Mouse (Mus musculus) MEL (cell line): ENCODE data around the gene Gramd2. TPM values are rescaled to one million over a fixed set of nuclear protein-coding genes. Genes with fewer than 3 reads are reported as not detected.

ENCODE experiments used
- DNase-seq: peaks from one replicate; pipeline ENCODE4 v3.0.0; 2011; ENCODE audit warnings: low read depth, low spot score
- H3K27ac ChIP-seq: 2 replicates; pipeline ENCODE4 v1.5.1; 2012; ENCODE audit warnings: low read depth, mild to moderate bottlenecking, control low read depth, low read length, moderate library complexity; ENCODE audit not compliant: control insufficient read depth
- H3K27me3 ChIP-seq, 2 experiments: fragments of 150-350 bp in 1 of 2; sonication (generic) in 1 of 2; 2 replicates each; pipeline ENCODE4 v1.6.1; 2012; ENCODE audit warnings: low read length in 2 of 2, mild to moderate bottlenecking in 2 of 2, improper control_type of control experiment in 1 of 2, moderate library complexity in 1 of 2; ENCODE audit not compliant: insufficient read depth in 2 of 2, control insufficient read depth in 1 of 2
- H3K36me3 ChIP-seq, 2 experiments: 2 replicates each; pipeline ENCODE4 v1.6.1; 2012 to 2014; ENCODE audit warnings: low read length in 2 of 2, improper control_type of control experiment in 1 of 2, inconsistent platforms in 1 of 2, mild to moderate bottlenecking in 1 of 2; ENCODE audit not compliant: insufficient read depth in 2 of 2, control insufficient read depth in 1 of 2
- H3K4me1 ChIP-seq, 2 experiments: fragments of 150-350 bp in 1 of 2; sonication (generic) in 1 of 2; 2 replicates each; pipeline ENCODE4 v1.6.1; 2012; ENCODE audit warnings: low read length in 2 of 2, improper control_type of control experiment in 1 of 2, mild to moderate bottlenecking in 1 of 2; ENCODE audit not compliant: insufficient read depth in 2 of 2, control insufficient read depth in 1 of 2
- H3K4me3 ChIP-seq, 2 experiments: fragments of 150-350 bp in 1 of 2; sonication (generic) in 1 of 2; 2 replicates each; pipeline ENCODE4 v1.5.1; 2012; ENCODE audit warnings: low read depth in 2 of 2, low read length in 2 of 2, mild to moderate bottlenecking in 2 of 2, moderate library complexity in 2 of 2, control low read depth in 1 of 2, improper control_type of control experiment in 1 of 2; ENCODE audit not compliant: control insufficient read depth in 1 of 2, insufficient read depth in 1 of 2
- H3K79me2 ChIP-seq: 2 replicates; pipeline ENCODE4 v1.6.1; 2012; ENCODE audit warnings: mild to moderate bottlenecking, low read length, moderate library complexity; ENCODE audit not compliant: control insufficient read depth, poor library complexity, insufficient read depth
- H3K9ac ChIP-seq: 2 replicates; pipeline ENCODE4 v1.6.1; 2012; ENCODE audit warnings: low read depth, mild to moderate bottlenecking, control low read depth, low read length, moderate library complexity; ENCODE audit not compliant: control insufficient read depth, poor library complexity, severe bottlenecking
- H3K9me3 ChIP-seq: fragments of 150-350 bp; sonication (generic); replicated peaks from 2 replicates; pipeline ENCODE4 v1.6.1; 2012; ENCODE audit warnings: mild to moderate bottlenecking, low read length, improper control_type of control experiment, moderate library complexity; ENCODE audit not compliant: insufficient read depth
- CHD1 ChIP-seq: IDR thresholded peaks from 2 replicates; pipeline ENCODE4 v1.6.1; 2012; ENCODE audit warnings: low read depth, mild to moderate bottlenecking, inconsistent platforms, low read length, improper control_type of control experiment
- CHD2 ChIP-seq: IDR thresholded peaks from 2 replicates; pipeline ENCODE4 v1.6.1; 2011; ENCODE audit warnings: low read length, improper control_type of control experiment
- E2F4 ChIP-seq: IDR thresholded peaks from 2 replicates; pipeline ENCODE4 v1.6.1; 2011; ENCODE audit warnings: low read depth, low read length, improper control_type of control experiment, borderline replicate concordance
- EP300 ChIP-seq, 2 experiments: IDR thresholded peaks; 2 replicates each; pipeline ENCODE4 v1.6.1; 2011; ENCODE audit warnings: improper control_type of control experiment in 2 of 2, low read length in 2 of 2, low read depth in 1 of 2, mild to moderate bottlenecking in 1 of 2
- ETS1 ChIP-seq: IDR thresholded peaks from 2 replicates; pipeline ENCODE4 v1.6.1; 2012; ENCODE audit warnings: low read depth, mild to moderate bottlenecking, inconsistent platforms, low read length, improper control_type of control experiment, moderate library complexity
- GATA1 ChIP-seq: IDR thresholded peaks from 2 replicates; pipeline ENCODE4 v1.6.1; 2011; ENCODE audit warnings: low read depth, low read length, improper control_type of control experiment
- HCFC1 ChIP-seq: IDR thresholded peaks from 2 replicates; pipeline ENCODE4 v1.6.1; 2012; ENCODE audit warnings: low read depth, mild to moderate bottlenecking, inconsistent platforms, low read length, improper control_type of control experiment, moderate library complexity
- JUND ChIP-seq: IDR thresholded peaks from 2 replicates; pipeline ENCODE4 v1.6.1; 2011; ENCODE audit warnings: low read depth, mild to moderate bottlenecking, improper control_type of control experiment, low read length
- KAT2A ChIP-seq: conservative IDR thresholded peaks from 2 replicates; pipeline ENCODE4 v1.6.1; 2012; ENCODE audit warnings: low read depth, low read length, improper control_type of control experiment, inconsistent platforms
- MAFK ChIP-seq: IDR thresholded peaks from 2 replicates; pipeline ENCODE4 v1.6.1; 2011; ENCODE audit warnings: low read depth, mild to moderate bottlenecking, low read length, improper control_type of control experiment, borderline replicate concordance
- MAX ChIP-seq: IDR thresholded peaks from 2 replicates; pipeline ENCODE4 v1.6.1; 2011; ENCODE audit warnings: low read length, improper control_type of control experiment
- MXI1 ChIP-seq: IDR thresholded peaks from 2 replicates; pipeline ENCODE4 v1.6.1; 2011; ENCODE audit warnings: mild to moderate bottlenecking, low read depth, low read length, improper control_type of control experiment
- MYB ChIP-seq: IDR thresholded peaks from 2 replicates; pipeline ENCODE4 v1.6.1; 2011; ENCODE audit warnings: mild to moderate bottlenecking, low read depth, low read length, improper control_type of control experiment
- MYC ChIP-seq: IDR thresholded peaks from 2 replicates; pipeline ENCODE4 v1.6.1; 2011; ENCODE audit warnings: low read depth, mild to moderate bottlenecking, low read length, improper control_type of control experiment, moderate library complexity
- NELFE ChIP-seq: IDR thresholded peaks from 2 replicates; pipeline ENCODE4 v1.6.1; 2011; ENCODE audit warnings: low read depth, low read length, improper control_type of control experiment
- NRF1 ChIP-seq: IDR thresholded peaks from 2 replicates; pipeline ENCODE4 v1.6.1; 2014; ENCODE audit warnings: low read depth, mild to moderate bottlenecking, inconsistent platforms, low read length, improper control_type of control experiment, moderate library complexity; ENCODE audit not compliant: poor library complexity, insufficient read depth, severe bottlenecking
- RAD21 ChIP-seq: IDR thresholded peaks from 2 replicates; pipeline ENCODE4 v1.6.1; 2011; ENCODE audit warnings: mild to moderate bottlenecking, low read depth, low read length, improper control_type of control experiment
- RCOR1 ChIP-seq: IDR thresholded peaks from 2 replicates; pipeline ENCODE4 v1.6.1; 2012; ENCODE audit warnings: low read depth, mild to moderate bottlenecking, inconsistent platforms, low read length, improper control_type of control experiment
- SIN3A ChIP-seq: IDR thresholded peaks from 2 replicates; pipeline ENCODE4 v1.6.1; 2012; ENCODE audit warnings: low read length, improper control_type of control experiment, inconsistent platforms
- SMC3 ChIP-seq: IDR thresholded peaks from 2 replicates; pipeline ENCODE4 v1.6.1; 2011; ENCODE audit warnings: low read depth, low read length, improper control_type of control experiment
- TAL1 ChIP-seq: IDR thresholded peaks from 2 replicates; pipeline ENCODE4 v1.6.1; 2012; ENCODE audit warnings: mild to moderate bottlenecking, inconsistent platforms, low read length, moderate library complexity, mixed read lengths
- TBP ChIP-seq: IDR thresholded peaks from 2 replicates; pipeline ENCODE4 v1.8.0; 2011; ENCODE audit warnings: low read depth, low read length, improper control_type of control experiment
- TCF12 ChIP-seq: IDR thresholded peaks from 2 replicates; pipeline ENCODE4 v1.6.1; 2014; ENCODE audit warnings: low read depth, mild to moderate bottlenecking, inconsistent platforms, low read length, improper control_type of control experiment, moderate library complexity
- UBTF ChIP-seq: IDR thresholded peaks from 2 replicates; pipeline ENCODE4 v1.6.1; 2012; ENCODE audit warnings: low read depth, mild to moderate bottlenecking, inconsistent platforms, low read length, improper control_type of control experiment, moderate library complexity, borderline replicate concordance; ENCODE audit not compliant: insufficient read depth
- USF1 ChIP-seq: IDR thresholded peaks from 2 replicates; pipeline ENCODE4 v1.6.1; 2014; ENCODE audit warnings: low read depth, mild to moderate bottlenecking, inconsistent platforms, low read length, improper control_type of control experiment, moderate library complexity
- USF2 ChIP-seq, 2 experiments: IDR thresholded peaks; 2 replicates each; pipeline ENCODE4 v1.6.1; 2011 to 2012; ENCODE audit warnings: improper control_type of control experiment in 2 of 2, low read length in 2 of 2, borderline replicate concordance in 1 of 2, inconsistent platforms in 1 of 2, low read depth in 1 of 2, mild to moderate bottlenecking in 1 of 2; ENCODE audit not compliant: insufficient read depth in 1 of 2
- polyA plus RNA-seq, 2 experiments: library from polyadenylated mRNA; stranded (reverse) in 1 of 2; unstranded in 1 of 2; fragments of >175 nt in 1 of 2; fragments of >200 nt in 1 of 2; gene quantifications; 2 replicates each; pipeline versions ENCODE4 v1.2.1 to v1.2.4; 2012; ENCODE audit warnings: low replicate concordance in 2 of 2, low read depth in 1 of 2; ENCODE audit not compliant: insufficient read length in 2 of 2, insufficient read depth in 1 of 2, missing spikeins in 1 of 2
- total RNA-seq: library from RNA; depleted of rRNA; stranded (reverse); fragments of 300-350 nt; gene quantifications from 2 replicates; pipeline ENCODE4 v1.2.3, GENCODE M21; 2012

The Gramd2 gene
- total and polyA plus RNA-seq, 3 experiments, result 0.04 TPM; not detected in 2

DNA sequence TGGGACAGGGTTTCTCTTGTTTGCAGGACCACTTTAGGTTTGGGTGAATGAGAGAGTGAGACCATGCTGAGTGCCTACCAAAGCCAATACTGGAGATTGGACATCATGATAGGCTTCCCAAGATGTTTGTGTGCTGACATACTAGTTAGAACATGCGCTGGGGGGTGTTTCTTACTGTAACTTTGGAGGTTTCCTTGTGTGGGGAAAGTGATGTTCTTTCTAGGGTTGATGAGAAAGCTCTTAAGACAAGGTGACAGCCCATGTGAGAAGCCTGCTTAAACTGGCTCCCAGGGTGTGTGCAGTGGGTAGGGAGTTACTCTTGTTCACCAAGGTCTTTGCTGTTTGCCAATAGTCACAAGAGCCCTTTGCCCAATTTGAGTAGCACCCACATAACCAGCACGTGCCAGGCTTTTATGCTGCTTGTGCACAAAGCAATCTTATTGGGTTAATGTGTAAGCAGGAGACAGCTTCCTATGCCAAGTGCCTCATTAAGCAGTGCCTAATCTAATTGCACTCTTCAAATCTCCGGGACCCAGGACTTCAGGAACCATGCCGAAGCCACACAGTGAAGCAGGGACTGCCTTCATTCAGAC lies 15.2 kb upstream of the Gramd2 start:
- Histone ChIP-seq H3K79me2 (peaks cover 41% of the 10 kb centered on the region), H3K4me3 (no peak overlapping the region), H3K9ac (no peak overlapping the region), H3K27me3 (no peaks in the 10 kb centered on the region)
- no peak for TF ChIP-seq RAD21
- TF ChIP-seq NRF1, result no peak
- TF ChIP-seq SMC3, result no peak
- no peak for TF ChIP-seq EP300 (IDR thresholded peaks at IDR 0.05; ENCODE audit: low read depth in 1 of 2, low read length in 2 of 2)
- no peak for TF ChIP-seq KAT2A
- no peak for TF ChIP-seq TCF12
- no peak for TF ChIP-seq UBTF
- no peak for TF ChIP-seq USF2 (IDR thresholded peaks at IDR 0.05; ENCODE audit: borderline replicate concordance in 1 of 2, insufficient read depth in 1 of 2, low read depth in 1 of 2, low read length in 2 of 2)
- TF ChIP-seq TAL1, result no peak
- TF ChIP-seq E2F4, result no peak
- TF ChIP-seq GATA1, result no peak
- TF ChIP-seq HCFC1, result no peak
- no peak for TF ChIP-seq MYC
- TF ChIP-seq CHD1, result no peak
- TF ChIP-seq MXI1, result no peak
- no peak for TF ChIP-seq MYB
- no peak for TF ChIP-seq MAX
- TF ChIP-seq SIN3A, result no peak
- TF ChIP-seq MAFK, result no peak
- TF ChIP-seq, all 39 proteins: peak for 0
- Histone ChIP-seq H3K36me3 (peaks cover 22 to 40% of the 10 kb centered on the region in 2 experiments), H3K4me1 (peaks cover 0 to 27% of the 10 kb centered on the region in 2 experiments; a peak in 3 of 4 replicates), H3K27ac (no peak overlapping the region), H3K9me3 (no peaks in the 10 kb centered on the region)
- DNase-seq, result peak; percentile 16

DNA sequence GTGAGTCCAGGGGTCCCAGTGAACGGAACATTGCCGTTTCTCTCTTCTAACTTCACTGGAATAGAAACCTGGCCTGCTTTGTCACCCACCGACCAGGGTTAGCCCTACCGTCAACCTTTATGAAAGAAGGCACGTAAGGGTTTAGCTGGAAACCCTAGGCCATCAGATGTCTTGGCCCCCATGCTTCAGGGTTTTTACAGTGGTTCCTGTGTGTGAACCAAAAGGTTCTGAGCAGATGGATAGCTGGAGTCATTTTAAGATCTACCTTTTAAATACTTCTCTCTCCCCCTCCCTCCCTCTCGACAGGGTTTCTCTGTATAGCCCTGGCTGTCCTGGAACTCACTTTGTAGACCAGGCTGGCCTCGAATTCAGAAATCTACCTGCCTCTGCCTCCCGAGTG lies 13.9 kb upstream of the Gramd2 start:
- peaks cover 25 to 30% of the 10 kb centered on the region in 2 experiments for H3K36me3 ChIP-seq
- peaks cover 0 to 19% of the 10 kb centered on the region in 2 experiments; a peak in 3 of 4 replicates for H3K4me1 ChIP-seq
- DNase-seq, result no peak
- peaks cover 29% of the 10 kb centered on the region for H3K79me2 ChIP-seq
- no peak overlapping the region for H3K9ac ChIP-seq
- H3K4me3 ChIP-seq, result no peak overlapping the region
- H3K27me3 ChIP-seq, result no peaks in the 10 kb centered on the region
- TF ChIP-seq USF1 (no peak), MAX (no peak), SMC3 (no peak), NELFE (no peak), ETS1 (no peak), CHD2 (no peak), USF2 (IDR thresholded peaks at IDR 0.05; ENCODE audit: borderline replicate concordance in 1 of 2, insufficient read depth in 1 of 2, low read depth in 1 of 2, low read length in 2 of 2) (no peak), NRF1 (no peak), RCOR1 (no peak), KAT2A (no peak), JUND (no peak), TBP (no peak)
- TF ChIP-seq, all 39 proteins: peak for 0
- Histone ChIP-seq H3K27ac (no peak overlapping the region), H3K9me3 (no peaks in the 10 kb centered on the region)
